9 mouse cellular contexts compared by ENCODE assay signal in the genomic region with DNA sequence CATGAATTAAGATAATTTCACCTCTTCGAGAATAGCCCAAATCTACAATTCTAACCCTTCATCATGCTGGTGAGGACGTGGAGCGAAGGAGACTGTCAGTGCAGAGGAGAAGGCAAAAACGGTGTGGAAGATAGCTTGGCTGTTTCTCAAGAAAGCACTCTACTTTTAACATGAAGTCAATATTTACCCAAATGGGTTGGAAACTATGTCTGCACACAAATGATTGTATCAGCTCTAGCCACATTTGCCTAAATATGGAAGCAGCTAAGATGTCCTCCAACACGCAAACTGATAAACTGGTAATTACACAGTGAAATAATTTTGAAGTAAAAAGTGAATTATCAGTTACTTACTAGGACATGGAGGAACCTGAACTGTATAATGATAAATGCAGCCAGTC. TPM values are rescaled to one million over a fixed set of nuclear protein-coding genes. Genes with fewer than 3 reads are reported as not detected.
A peak's percentile ranks its signal among the peaks of the same experiment; 100 is the strongest.
DNase-seq lines count a peak whose midpoint lies in the region; ATAC-seq and TF ChIP-seq lines count a peak whose summit lies in the region.
"Had no signal": no experiment of that assay in that cellular context is flagged by ENCODE, and none has a peak within 500 bp of the region (broad histone marks: within the 10 kb centered on the region; RNA-seq: fewer than 3 reads in every experiment).

No protein-coding gene starts in this region.

- no peak for ATAC-seq in lung, postnatal 0 days
- ATAC-seq in erythroid progenitor cell, adult 5-6 weeks (replicated peaks; ENCODE audit: low FRiP score, poor library complexity, severe bottlenecking): peak; percentile 7; the same call in 1 of the 2 replicates
- ATAC-seq in limb, embryonic 14.5 days (ENCODE audit: low FRiP score, low read depth): no peak
- ATAC-seq in stomach, embryonic 14.5 days (ENCODE audit: insufficient number of reproducible peaks, insufficient read depth, low FRiP score, low read depth): no peak

- no peaks in the 10 kb centered on the region for H3K36me3 ChIP-seq in lung, postnatal 0 days (ENCODE audit: insufficient read depth, low read length)
- H3K36me3 ChIP-seq in limb, embryonic 14.5 days (ENCODE audit: control insufficient read depth, insufficient read depth, low read length): peaks cover 46% of the 10 kb centered on the region
- peaks cover 23% of the 10 kb centered on the region for H3K36me3 ChIP-seq in stomach, embryonic 14.5 days (ENCODE audit: control insufficient read depth, insufficient read depth, low read length)
- H3K36me3 ChIP-seq in thymus, adult 2 months (ENCODE audit: control insufficient read depth, insufficient read depth, low read length): peaks cover 6% of the 10 kb centered on the region; the same call in 1 of the 2 replicates

- no peak for TF ChIP-seq CTCF in lung, postnatal 0 days (IDR thresholded peaks at IDR 0.05)
- TF ChIP-seq CTCF in thymus, adult 2 months (IDR thresholded peaks at IDR 0.05; ENCODE audit: borderline replicate concordance, control insufficient read depth, extremely low read depth, insufficient read depth, low read length, poor library complexity): no peak
- TF ChIP-seq CTCF in cerebellum, adult 2 months (IDR thresholded peaks at IDR 0.05; ENCODE audit: borderline replicate concordance, insufficient read depth, low read depth, low read length): no peak

- peak; percentile 21 for DNase-seq in lung, postnatal 0 days (ENCODE audit: low spot score)
- DNase-seq in lung, adult 18-20 months: no peak
- no peak for DNase-seq in limb, embryonic 14.5 days (ENCODE audit: low spot score)
- DNase-seq in thymus, adult 2 months: no peak
- no peak for DNase-seq in cerebellum, adult 2 months
- no peak for DNase-seq in gastrocnemius, postnatal 14 days
- DNase-seq: kidney, adult 9 months had no signal

- H3K27ac ChIP-seq in lung, postnatal 0 days (ENCODE audit: low read length): no peak overlapping the region
- no peak overlapping the region for H3K27ac ChIP-seq in limb, embryonic 14.5 days (replicated peaks; ENCODE audit: low read depth, low read length)
- H3K27ac ChIP-seq in stomach, embryonic 14.5 days (ENCODE audit: low read length): peak overlapping the region; percentile 98; the same call in 1 of the 2 replicates
- no peak overlapping the region; the same call in 1 of the 2 replicates for H3K27ac ChIP-seq in thymus, adult 2 months (ENCODE audit: control insufficient read depth, insufficient read depth, low read length)
- no peak overlapping the region for H3K27ac ChIP-seq in cerebellum, adult 2 months (ENCODE audit: insufficient read depth, low read length)

- no peaks in the 10 kb centered on the region for H3K9me3 ChIP-seq in lung, postnatal 0 days (ENCODE audit: low read length)
- no peaks in the 10 kb centered on the region for H3K9me3 ChIP-seq in limb, embryonic 14.5 days (ENCODE audit: control insufficient read depth, low read length)
- H3K9me3 ChIP-seq in stomach, embryonic 14.5 days (ENCODE audit: control insufficient read depth, low read depth, low read length): no peaks in the 10 kb centered on the region

- H3K4me1 ChIP-seq in lung, postnatal 0 days (ENCODE audit: insufficient read depth, low read depth, low read length): peaks cover 4% of the 10 kb centered on the region; the same call in 1 of the 2 replicates
- peaks cover 22% of the 10 kb centered on the region for H3K4me1 ChIP-seq in limb, embryonic 14.5 days (ENCODE audit: control insufficient read depth, insufficient read depth, low read length)
- peaks cover 27% of the 10 kb centered on the region; the same call in 1 of the 2 replicates for H3K4me1 ChIP-seq in stomach, embryonic 14.5 days (ENCODE audit: control insufficient read depth, insufficient read depth, low read length)
- H3K4me1 ChIP-seq in thymus, adult 2 months (replicated peaks; ENCODE audit: control insufficient read depth, insufficient read depth, low read length): peaks cover 20% of the 10 kb centered on the region
- peaks cover 2% of the 10 kb centered on the region for H3K4me1 ChIP-seq in cerebellum, adult 2 months (ENCODE audit: control insufficient read depth, insufficient read depth, low read length)

- TF ChIP-seq EP300 in lung, postnatal 0 days (IDR thresholded peaks at IDR 0.05): no peak

- no peak for TF ChIP-seq POLR2A in limb, embryonic 14.5 days (IDR thresholded peaks at IDR 0.05; ENCODE audit: borderline replicate concordance, extremely low read depth, insufficient read depth, insufficient read length)
- TF ChIP-seq POLR2A in thymus, adult 2 months (IDR thresholded peaks at IDR 0.05; ENCODE audit: control insufficient read depth, extremely low read depth, insufficient read depth, low read length, poor library complexity): no peak
- TF ChIP-seq POLR2A in cerebellum, adult 2 months (IDR thresholded peaks at IDR 0.05; ENCODE audit: borderline replicate concordance, insufficient read depth, low read length): no peak

- WGBS in lung, postnatal 0 days: 63% methylated on average over 5 of the region's 5 CpGs
- 85% methylated on average over 5 of the region's 5 CpGs for WGBS in limb, embryonic 14.5 days
- WGBS in stomach, embryonic 14.5 days: 77% methylated on average over 5 of the region's 5 CpGs
- WGBS in thymus, adult 2 months: 86% methylated on average over 5 of the region's 5 CpGs
- 87% methylated on average over 5 of the region's 5 CpGs for WGBS in cerebellum, adult 2 months

- no peak overlapping the region for H3K9ac ChIP-seq in lung, postnatal 0 days (replicated peaks; ENCODE audit: low read depth)
- no peak overlapping the region for H3K9ac ChIP-seq in limb, embryonic 14.5 days (ENCODE audit: low read depth, low read length, severe bottlenecking)
- no peak overlapping the region for H3K9ac ChIP-seq in stomach, embryonic 14.5 days (replicated peaks; ENCODE audit: low read depth, low read length)

- intact Hi-C loops in gastrocnemius, postnatal 14 days (cut with DNase I; ENCODE audit: low total_unique reads): no loop called here

- H3K27me3 ChIP-seq in lung, postnatal 0 days (replicated peaks; ENCODE audit: insufficient read depth, low read length): no peaks in the 10 kb centered on the region
- H3K27me3 ChIP-seq in limb, embryonic 14.5 days (ENCODE audit: control insufficient read depth, insufficient read depth, low read length): no peaks in the 10 kb centered on the region
- no peaks in the 10 kb centered on the region for H3K27me3 ChIP-seq in stomach, embryonic 14.5 days (ENCODE audit: control insufficient read depth, insufficient read depth, low read length)
- H3K27me3 ChIP-seq in thymus, adult 2 months (ENCODE audit: control insufficient read depth, insufficient read depth, low read length): no peaks in the 10 kb centered on the region
- H3K27me3 ChIP-seq in cerebellum, adult 2 months (ENCODE audit: control insufficient read depth, insufficient read depth, low read length): no peaks in the 10 kb centered on the region

- peak overlapping the region; percentile 85; the same call in 1 of the 2 replicates for H3K4me2 ChIP-seq in lung, postnatal 0 days (replicated peaks; ENCODE audit: low read depth, low read length)
- peak overlapping the region; percentile 83 for H3K4me2 ChIP-seq in limb, embryonic 14.5 days (replicated peaks; ENCODE audit: low read depth, low read length, severe bottlenecking)
- H3K4me2 ChIP-seq in stomach, embryonic 14.5 days (replicated peaks; ENCODE audit: low read depth, low read length): peak overlapping the region; percentile 77

- no peak overlapping the region for H3K4me3 ChIP-seq in lung, postnatal 0 days (ENCODE audit: low read depth, low read length)
- H3K4me3 ChIP-seq in limb, embryonic 14.5 days (replicated peaks; ENCODE audit: low read length): peak overlapping the region; percentile 77; the same call in 1 of the 2 replicates
- H3K4me3 ChIP-seq in stomach, embryonic 14.5 days (ENCODE audit: low read depth, low read length): peak overlapping the region; percentile 69; the same call in 1 of the 2 replicates
- no peak overlapping the region for H3K4me3 ChIP-seq in thymus, adult 2 months (ENCODE audit: control insufficient read depth, insufficient read depth, low read length)
- H3K4me3 ChIP-seq in cerebellum, adult 2 months (replicated peaks; ENCODE audit: insufficient read depth, low read depth, low read length): no peak overlapping the region

RNA-seq across cellular contexts. Expression of a gene that starts 1.0 kb away (rescaled TPM):
- 8.1 and 8.7 TPM in 2 replicates for polyA plus RNA-seq in lung, postnatal 0 days (2015; fragmentation: Nextera tagmentation; extraction: Ambion mirVana)
- total RNA-seq in erythroid progenitor cell, adult 5-6 weeks (2015; ENCODE audit: low replicate concordance): 10.5 and 18.4 TPM in 2 replicates
- total RNA-seq in erythroid progenitor cell, adult 5-6 weeks (2017; ENCODE audit: low replicate concordance): 23.2 and 41.9 TPM in 2 replicates
- 14.1 and 15.1 TPM in 2 replicates for polyA plus RNA-seq in limb, embryonic 14.5 days (2012; rRNA removed)
- 9.9 and 11.7 TPM in 2 replicates for polyA plus RNA-seq in limb, embryonic 14.5 days (2014; fragmentation: Nextera tagmentation; extraction: Ambion mirVana)
- polyA plus RNA-seq in stomach, embryonic 14.5 days (2014; fragmentation: Nextera tagmentation; extraction: Ambion mirVana): 19.4 and 21.7 TPM in 2 replicates
- 10.9 and 11.0 TPM in 2 replicates for polyA plus RNA-seq in thymus, adult 2 months (2012; rRNA removed)
- polyA plus RNA-seq in cerebellum, adult 2 months (2012; rRNA removed): 7.5 TPM in 2 replicates
- 1 to 10 TPM; 2.9 to 3.7 TPM for total RNA-seq in gastrocnemius, postnatal 14 days (2021)

RNA-seq across cellular contexts. Expression of a gene that starts 1.0 kb away (rescaled TPM):
- polyA plus RNA-seq in lung, postnatal 0 days (2015; fragmentation: Nextera tagmentation; extraction: Ambion mirVana): 69.6 and 71.6 TPM in 2 replicates
- total RNA-seq in erythroid progenitor cell, adult 5-6 weeks (2015; ENCODE audit: low replicate concordance): 135 and 183 TPM in 2 replicates
- 123 and 140 TPM in 2 replicates for total RNA-seq in erythroid progenitor cell, adult 5-6 weeks (2017; ENCODE audit: low replicate concordance)
- 279 and 285 TPM in 2 replicates for polyA plus RNA-seq in limb, embryonic 14.5 days (2012; rRNA removed)
- polyA plus RNA-seq in limb, embryonic 14.5 days (2014; fragmentation: Nextera tagmentation; extraction: Ambion mirVana): 234 and 246 TPM in 2 replicates
- 271 and 280 TPM in 2 replicates for polyA plus RNA-seq in stomach, embryonic 14.5 days (2014; fragmentation: Nextera tagmentation; extraction: Ambion mirVana)
- polyA plus RNA-seq in thymus, adult 2 months (2012; rRNA removed): 146 and 149 TPM in 2 replicates
- 96.5 and 100 TPM in 2 replicates for polyA plus RNA-seq in cerebellum, adult 2 months (2012; rRNA removed)
- total RNA-seq in gastrocnemius, postnatal 14 days (2021): 10 to 100 TPM; 16.8 to 23.8 TPM

RNA-seq across cellular contexts. Expression of a gene that starts 21.9 kb away (rescaled TPM):
- polyA plus RNA-seq in lung, postnatal 0 days (2015; fragmentation: Nextera tagmentation; extraction: Ambion mirVana): 7.2 and 8.7 TPM in 2 replicates
- 4.0 and 18.4 TPM in 2 replicates for total RNA-seq in erythroid progenitor cell, adult 5-6 weeks (2015; ENCODE audit: low replicate concordance)
- total RNA-seq in erythroid progenitor cell, adult 5-6 weeks (2017; ENCODE audit: low replicate concordance): 5.6 and 10.1 TPM in 2 replicates
- 25.1 and 34.0 TPM in 2 replicates for polyA plus RNA-seq in limb, embryonic 14.5 days (2012; rRNA removed)
- polyA plus RNA-seq in limb, embryonic 14.5 days (2014; fragmentation: Nextera tagmentation; extraction: Ambion mirVana): 11.2 and 13.2 TPM in 2 replicates
- polyA plus RNA-seq in stomach, embryonic 14.5 days (2014; fragmentation: Nextera tagmentation; extraction: Ambion mirVana): 13.6 and 16.0 TPM in 2 replicates
- polyA plus RNA-seq in thymus, adult 2 months (2012; rRNA removed): 29.3 and 41.7 TPM in 2 replicates
- 16.7 and 18.2 TPM in 2 replicates for polyA plus RNA-seq in cerebellum, adult 2 months (2012; rRNA removed)
- total RNA-seq in gastrocnemius, postnatal 14 days (2021): 10 to 100 TPM; 24.8 to 25.8 TPM

RNA-seq across cellular contexts. Expression of a gene that starts 48.1 kb away (rescaled TPM):
- 34.4 and 37.6 TPM in 2 replicates for polyA plus RNA-seq in lung, postnatal 0 days (2015; fragmentation: Nextera tagmentation; extraction: Ambion mirVana)
- total RNA-seq in erythroid progenitor cell, adult 5-6 weeks (2015; ENCODE audit: low replicate concordance): 1.1 and 30.6 TPM in 2 replicates
- 3.1 and 14.1 TPM in 2 replicates for total RNA-seq in erythroid progenitor cell, adult 5-6 weeks (2017; ENCODE audit: low replicate concordance)
- polyA plus RNA-seq in limb, embryonic 14.5 days (2012; rRNA removed): 59.4 and 62.6 TPM in 2 replicates
- polyA plus RNA-seq in limb, embryonic 14.5 days (2014; fragmentation: Nextera tagmentation; extraction: Ambion mirVana): 52.3 and 53.3 TPM in 2 replicates
- polyA plus RNA-seq in stomach, embryonic 14.5 days (2014; fragmentation: Nextera tagmentation; extraction: Ambion mirVana): 50.7 and 51.0 TPM in 2 replicates
- 34.5 and 38.9 TPM in 2 replicates for polyA plus RNA-seq in thymus, adult 2 months (2012; rRNA removed)
- 39.8 and 41.7 TPM in 2 replicates for polyA plus RNA-seq in cerebellum, adult 2 months (2012; rRNA removed)
- 10 to 100 TPM; 40.5 to 41.0 TPM for total RNA-seq in gastrocnemius, postnatal 14 days (2021)

RNA-seq across cellular contexts. Expression of a gene that starts 51.5 kb away (rescaled TPM):
- 54.2 and 66.1 TPM in 2 replicates for polyA plus RNA-seq in lung, postnatal 0 days (2015; fragmentation: Nextera tagmentation; extraction: Ambion mirVana)
- 67.8 and 91.4 TPM in 2 replicates for total RNA-seq in erythroid progenitor cell, adult 5-6 weeks (2015; ENCODE audit: low replicate concordance)
- total RNA-seq in erythroid progenitor cell, adult 5-6 weeks (2017; ENCODE audit: low replicate concordance): 116 and 166 TPM in 2 replicates
- 59.1 and 77.8 TPM in 2 replicates for polyA plus RNA-seq in limb, embryonic 14.5 days (2012; rRNA removed)
- polyA plus RNA-seq in limb, embryonic 14.5 days (2014; fragmentation: Nextera tagmentation; extraction: Ambion mirVana): 81.8 and 94.0 TPM in 2 replicates
- 91.6 and 100 TPM in 2 replicates for polyA plus RNA-seq in stomach, embryonic 14.5 days (2014; fragmentation: Nextera tagmentation; extraction: Ambion mirVana)
- polyA plus RNA-seq in thymus, adult 2 months (2012; rRNA removed): 69.1 and 75.6 TPM in 2 replicates
- polyA plus RNA-seq in cerebellum, adult 2 months (2012; rRNA removed): 65.8 and 72.0 TPM in 2 replicates
- total RNA-seq in gastrocnemius, postnatal 14 days (2021): 10 to 100 TPM; 29.9 to 36.9 TPM

Comparison
In these comparisons a context has a peak if more than half of its experiments do, and no peak if none do; other contexts are left out.
1. H3K4me3 ChIP-seq: peak in limb, embryonic 14.5 days (single experiment) and stomach, embryonic 14.5 days (single experiment); none in lung, postnatal 0 days (single experiment), thymus, adult 2 months (single experiment) and cerebellum, adult 2 months (single experiment).
2. Peak in every context shown above with its lines, with median percentiles within 50 percentile points of each other: H3K4me2 ChIP-seq.